Mouse (Mus musculus) urinary bladder, postnatal 25 days (tissue): ENCODE data around the gene Arhgap28.
"Not testable (repeated sequence)": the region's sequence is repeated elsewhere in the genome, so short reads cannot be mapped to it uniquely, and the experiment has no call there.

Experiments used
- DNase-seq: peaks from one replicate; pipeline ENCODE4 v3.0.0; 2022; ENCODE audit warnings: low spot score

Gene Arhgap28

DNA sequence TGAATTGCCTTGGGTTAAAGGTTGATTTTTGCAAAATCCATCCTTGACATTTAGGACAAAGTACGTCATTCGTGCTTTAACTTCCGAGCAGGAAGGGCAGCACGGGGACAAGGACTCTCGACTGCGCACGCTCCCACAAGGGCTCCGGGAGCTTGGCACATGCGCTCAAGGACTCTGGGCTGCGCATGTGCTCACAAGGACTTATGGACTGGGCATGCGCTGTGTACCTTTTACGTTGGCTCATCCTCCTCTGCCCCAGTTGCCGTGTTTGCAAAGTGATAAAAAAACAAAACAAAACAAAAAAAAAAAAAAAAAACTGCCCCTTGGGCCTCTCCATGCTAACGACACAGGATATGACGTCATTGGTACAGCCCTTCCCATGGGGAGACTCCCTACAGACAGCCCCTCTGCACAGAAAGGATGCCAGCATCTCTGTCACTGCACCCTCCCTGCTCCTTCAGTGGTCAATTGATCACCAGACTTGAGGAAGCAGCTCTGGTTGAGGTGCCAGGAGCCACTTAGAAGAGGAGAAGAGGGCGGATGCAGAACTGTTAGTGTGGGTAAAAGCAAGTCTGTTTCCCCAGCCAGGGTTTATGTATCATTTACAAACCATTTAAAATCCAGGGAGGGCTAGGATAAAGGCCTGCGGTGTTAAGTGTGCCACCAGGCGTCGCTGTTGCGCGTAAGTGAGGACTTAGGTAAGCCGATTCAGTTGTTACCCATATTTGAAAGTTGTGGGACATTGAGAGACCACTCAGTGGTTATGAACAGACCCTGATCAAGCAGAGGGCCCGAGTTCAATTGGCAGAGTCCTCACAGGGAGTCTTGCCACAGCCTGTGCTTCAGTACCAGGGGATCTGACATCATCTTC is 134.0 kb downstream of the Arhgap28 start:
- peak; percentile 64 for DNase-seq

DNA sequence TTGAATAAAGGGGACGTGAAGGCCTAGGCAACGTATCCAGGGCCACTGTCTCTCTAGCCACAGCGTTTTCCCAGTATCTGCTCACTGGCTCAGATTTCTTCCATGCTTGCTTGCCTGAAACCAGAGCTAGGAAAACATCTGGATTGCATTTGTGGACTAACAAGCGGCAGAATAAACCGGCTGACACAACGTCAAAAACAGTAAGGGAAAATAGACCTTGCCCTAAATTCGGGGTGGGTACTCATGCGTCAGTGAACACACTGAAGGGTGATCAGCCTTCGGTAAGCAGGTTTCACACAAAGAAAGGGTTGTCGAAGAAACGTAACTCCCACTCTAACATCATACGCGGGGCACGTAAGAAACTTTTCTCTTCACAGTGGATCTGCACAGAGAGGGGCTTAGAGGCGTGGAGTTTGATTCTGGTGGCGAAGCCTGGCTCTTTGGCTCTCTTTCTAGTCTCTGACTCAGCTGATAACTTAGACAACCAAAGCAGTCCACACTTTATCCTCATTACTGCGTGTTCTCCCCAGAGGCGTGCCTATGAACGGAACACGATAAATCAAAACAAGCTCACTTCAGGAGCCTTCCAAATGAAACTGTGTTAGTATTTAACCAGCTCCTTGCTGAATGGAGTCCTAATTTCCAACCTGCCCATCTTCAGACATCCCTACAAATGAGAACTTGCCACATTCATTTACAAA is 137.2 kb downstream of the Arhgap28 start:
- DNase-seq = no peak

DNA sequence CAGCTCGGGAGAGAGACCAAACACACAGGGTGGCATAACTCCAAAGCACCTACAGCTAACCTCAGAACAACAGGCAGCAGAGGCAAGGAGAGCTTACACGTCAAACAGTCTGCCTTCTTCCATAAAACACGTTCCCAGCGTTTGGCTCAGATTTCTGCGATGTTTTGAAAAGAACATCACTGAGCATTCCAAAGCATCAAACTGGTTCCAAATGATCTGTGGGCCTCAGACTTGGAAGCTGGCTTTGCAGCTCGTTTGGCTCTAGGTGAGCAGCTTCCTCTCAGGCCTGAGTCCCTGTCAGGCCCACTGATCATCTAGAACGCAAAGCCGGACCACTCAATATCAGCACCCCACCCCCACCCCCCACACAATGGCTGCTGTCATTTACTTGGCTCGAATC is 137.9 kb downstream of the Arhgap28 start:
- no peak for DNase-seq

DNA sequence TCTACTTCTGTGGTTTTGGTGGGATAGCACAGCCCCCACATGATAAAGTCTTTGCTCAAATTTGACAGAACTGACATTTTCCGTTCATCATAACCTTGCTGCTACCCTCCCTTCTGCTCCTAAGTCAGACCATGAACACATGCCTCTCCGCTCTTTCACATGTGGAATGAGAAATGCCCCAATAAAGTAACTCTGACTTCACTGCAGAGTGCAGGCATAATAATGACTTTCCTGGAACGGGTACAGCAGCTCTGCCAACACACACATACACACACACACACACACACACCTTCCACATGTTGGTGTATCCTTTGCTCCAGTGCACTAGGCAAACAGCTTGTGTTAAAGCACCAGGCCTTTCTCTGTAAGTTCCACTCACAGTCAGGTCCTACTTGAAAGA is 139.0 kb downstream of the Arhgap28 start:
- no peak for DNase-seq

DNA sequence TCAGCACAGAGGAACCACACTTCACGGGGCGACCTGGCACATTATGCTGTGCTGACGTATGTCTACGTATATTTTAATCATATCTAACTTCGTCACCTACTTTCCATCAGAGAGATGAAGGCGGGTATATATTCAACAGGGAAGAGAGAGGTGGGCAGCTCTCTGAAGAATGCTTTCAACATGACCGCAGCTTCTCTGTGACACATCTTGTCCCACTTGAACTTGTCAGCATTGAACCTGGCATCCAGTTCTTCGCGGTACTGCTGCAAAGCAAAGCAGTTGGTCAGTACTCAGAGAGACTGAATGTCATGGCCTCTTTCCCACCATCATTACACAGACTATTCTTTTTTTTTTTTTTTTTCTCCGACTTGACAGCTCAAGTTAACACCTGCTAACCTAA is 139.6 kb downstream of the Arhgap28 start:
- DNase-seq = no peak

DNA sequence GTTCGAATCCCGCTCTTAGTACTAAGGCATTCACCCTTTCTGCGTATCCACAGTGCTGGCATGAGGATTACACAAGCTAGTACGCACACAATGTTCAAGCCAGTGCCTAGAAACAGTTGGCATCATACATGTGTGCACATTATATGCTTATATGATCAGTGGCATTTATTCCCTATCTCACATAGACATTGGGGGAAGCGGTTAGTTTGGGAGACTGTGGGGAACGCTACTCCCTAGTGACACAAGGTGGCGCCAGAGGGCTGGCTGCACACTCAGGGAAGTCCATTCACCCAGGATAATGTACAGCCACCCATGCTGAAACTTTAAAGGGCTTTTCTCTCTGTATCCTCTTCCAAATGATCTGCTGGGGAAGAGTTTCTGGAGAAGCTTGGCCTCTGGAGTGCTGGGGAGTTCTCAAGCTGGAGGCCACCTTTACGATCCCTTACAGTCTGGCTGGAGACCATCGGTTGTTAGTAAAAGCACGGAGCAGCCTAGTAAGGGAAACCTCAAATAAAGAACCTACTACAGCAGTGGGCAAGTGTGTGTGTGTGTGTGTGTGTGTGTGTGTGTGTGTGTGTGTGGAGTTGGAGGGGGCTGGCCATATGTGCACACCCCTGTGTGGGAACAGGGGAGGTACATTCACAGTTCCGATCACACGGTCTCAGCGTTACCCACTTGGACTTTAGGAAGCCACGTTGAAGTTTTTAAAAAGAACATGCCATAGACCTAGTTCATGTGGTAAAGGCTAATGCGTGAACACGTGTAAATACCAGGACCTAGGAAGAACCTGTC is 142.0 kb downstream of the Arhgap28 start:
- DNase-seq = peak; percentile 62

DNA sequence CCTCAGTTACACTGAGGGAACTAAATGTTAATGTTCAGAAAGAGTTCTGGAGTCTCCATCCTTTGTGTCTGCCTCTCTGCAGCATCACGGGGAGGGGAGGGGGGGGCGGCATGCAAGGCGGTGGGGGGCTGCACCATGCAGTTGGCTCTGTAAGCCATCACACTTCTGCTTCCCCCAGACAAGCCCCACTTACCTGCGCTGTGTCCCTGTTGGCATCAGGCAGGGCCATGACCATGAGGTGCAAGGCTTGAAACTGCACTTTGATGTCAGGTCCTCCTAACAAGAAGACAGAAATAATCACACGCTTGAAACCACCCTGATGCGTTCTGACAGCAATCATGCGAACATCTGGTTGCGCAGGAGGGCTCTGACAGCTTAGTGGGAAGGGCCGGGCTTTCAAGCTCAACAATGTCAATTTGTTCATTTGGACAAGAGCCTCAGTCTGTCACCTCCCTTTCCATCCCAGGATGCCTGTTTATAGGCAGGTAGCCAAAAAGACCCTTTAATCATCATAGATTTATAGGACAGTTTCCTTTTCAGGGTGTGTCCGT is 142.8 kb downstream of the Arhgap28 start:
- DNase-seq = no peak

DNA sequence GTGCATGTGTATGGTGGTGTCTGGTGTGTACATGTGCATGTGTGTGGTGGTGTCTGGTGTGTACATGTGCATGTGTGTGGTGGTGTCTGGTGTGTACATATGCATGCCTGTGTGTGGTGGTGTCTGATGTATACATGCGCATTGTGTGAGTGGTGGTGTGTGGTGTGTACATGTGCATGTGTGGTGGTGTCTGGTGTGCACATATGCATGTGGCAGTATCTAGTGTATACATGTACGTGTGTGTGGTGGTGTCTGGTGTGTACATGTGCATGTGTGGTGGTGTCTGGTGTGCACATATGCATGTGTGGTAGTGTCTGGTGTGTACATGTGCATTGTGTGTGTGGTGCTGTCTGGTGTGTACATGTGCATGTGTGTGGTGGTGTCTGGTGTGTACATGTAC is 162.4 kb downstream of the Arhgap28 start:
- DNase-seq = not testable (repeated sequence)

DNA sequence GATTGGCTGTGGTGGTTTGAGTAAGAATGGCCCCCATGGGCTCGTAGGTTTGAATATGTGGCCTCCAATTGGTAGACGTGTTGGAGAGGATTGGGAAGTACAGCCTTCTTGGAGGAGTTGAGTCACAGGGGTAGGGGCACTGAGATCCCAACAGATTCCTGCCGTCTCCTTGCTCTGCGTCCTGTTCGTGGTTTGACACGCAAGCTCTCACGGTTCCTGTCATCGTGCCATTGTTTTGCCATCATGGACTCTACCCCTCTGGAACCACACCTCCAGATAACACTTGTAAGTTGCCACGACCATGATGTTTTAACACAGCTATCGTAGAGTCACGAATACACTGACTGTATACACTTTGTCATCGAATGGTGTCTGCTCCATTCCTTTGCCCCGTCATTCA is 165.0 kb downstream of the Arhgap28 start:
- no peak for DNase-seq

DNA sequence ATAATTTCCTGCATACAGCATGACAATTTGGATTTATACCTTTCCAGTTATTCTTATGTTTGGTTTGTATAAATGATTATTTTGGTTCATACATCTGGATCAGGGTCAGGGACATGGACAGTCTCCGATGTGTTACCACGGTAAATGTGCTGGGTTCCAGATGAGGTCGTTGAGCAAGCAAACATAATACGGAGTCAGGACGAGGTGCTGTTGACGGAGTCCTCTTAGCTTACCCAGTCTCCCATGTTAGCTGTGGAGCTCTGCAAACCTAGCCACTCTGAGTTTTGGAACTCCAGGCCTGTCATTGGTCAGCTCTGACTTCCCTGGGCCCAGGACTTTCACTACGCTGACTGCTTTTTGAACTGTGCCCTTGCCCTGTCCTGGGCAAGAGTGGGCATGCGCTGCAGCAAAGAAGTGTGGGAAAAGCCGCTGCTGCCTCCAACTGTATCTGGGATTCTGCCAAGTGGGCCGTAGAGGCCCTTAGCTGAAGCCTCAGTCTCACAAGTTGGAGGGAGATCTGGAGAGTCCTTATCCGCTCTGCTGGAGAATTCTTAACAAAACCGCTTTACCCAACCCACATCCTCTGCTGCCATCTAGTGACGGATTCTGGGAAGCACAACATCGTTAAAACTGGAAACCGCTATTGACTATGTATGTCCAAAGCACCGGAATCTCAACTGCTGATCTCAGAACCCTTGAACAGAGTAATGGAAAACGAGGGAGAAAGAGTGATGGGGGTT is 166.4 kb downstream of the Arhgap28 start:
- peak; percentile 56 for DNase-seq

DNA sequence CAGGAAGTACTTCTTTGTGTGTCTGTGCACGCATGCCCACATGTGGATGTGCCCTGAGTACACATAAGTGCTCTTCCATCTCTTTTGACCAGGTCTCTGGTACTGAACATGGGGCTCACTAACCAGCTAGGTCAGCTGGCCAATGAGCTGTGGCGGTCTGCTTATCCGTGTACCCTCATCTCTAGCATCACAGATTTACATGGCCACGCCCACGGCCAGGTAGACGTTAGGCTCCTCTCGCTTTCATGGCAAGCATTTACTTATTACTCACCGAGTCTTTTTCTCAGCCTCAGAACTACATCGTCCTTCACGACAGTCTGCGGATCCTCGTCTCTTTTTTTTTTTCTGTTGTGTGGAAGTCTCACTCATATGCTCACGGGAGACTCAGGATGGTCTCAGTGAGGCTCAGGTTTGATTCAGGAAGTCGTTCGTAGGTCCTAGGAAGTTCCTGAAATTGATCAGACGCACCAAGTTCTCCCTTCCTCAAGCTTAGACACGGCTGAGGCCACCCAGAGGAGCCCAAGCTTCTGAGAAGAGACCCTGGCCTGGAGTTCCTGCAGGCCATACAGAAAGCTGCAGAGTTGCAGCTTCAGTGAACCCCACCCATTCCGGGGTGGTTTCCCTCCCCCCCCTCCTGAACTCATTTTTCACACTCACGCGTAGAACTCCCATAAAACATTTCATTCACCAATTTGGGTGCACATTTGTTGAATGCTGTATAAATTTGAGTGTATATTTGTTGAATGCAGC is 167.6 kb downstream of the Arhgap28 start:
- DNase-seq = no peak

DNA sequence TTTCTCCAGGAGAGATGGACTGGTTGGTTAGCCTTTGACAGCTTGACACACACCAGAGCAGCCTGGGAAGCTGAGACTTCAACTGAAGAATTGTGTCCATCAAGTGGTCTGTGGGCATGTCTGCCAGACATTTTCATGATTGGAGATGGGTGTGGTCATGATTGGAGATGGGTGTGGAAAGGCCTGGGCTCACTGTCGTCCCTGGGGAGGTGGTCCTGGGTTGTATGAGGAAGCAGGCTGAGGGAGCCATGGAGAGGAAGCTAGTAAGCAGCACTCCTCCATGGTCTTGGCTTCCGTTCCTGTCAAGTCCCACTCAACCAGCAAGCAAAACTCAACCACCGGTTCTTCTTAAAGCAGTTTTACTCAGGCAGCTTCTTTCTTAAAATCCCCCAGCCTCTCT is 176.5 kb downstream of the Arhgap28 start:
- no peak for DNase-seq

DNA sequence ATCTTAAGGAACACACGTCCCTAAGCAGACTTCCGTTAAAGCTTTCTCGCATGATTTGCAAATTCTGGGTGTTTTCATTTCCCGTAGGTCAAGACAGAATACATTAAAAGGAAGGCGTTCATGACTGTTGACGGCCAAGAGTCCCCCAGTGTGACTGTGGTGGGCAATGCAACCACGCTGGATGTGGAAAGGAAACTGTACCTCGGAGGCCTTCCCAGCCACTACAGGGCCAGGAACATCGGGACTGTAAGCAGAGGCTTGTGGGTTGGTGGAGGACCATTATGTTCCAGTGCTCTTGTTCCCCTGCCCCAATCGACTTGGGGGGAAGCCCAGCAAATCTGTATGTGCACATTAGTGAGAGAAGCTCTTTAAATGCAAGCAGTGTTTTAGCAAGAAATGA is 187.0 kb downstream of the Arhgap28 start:
- no peak for DNase-seq

DNA sequence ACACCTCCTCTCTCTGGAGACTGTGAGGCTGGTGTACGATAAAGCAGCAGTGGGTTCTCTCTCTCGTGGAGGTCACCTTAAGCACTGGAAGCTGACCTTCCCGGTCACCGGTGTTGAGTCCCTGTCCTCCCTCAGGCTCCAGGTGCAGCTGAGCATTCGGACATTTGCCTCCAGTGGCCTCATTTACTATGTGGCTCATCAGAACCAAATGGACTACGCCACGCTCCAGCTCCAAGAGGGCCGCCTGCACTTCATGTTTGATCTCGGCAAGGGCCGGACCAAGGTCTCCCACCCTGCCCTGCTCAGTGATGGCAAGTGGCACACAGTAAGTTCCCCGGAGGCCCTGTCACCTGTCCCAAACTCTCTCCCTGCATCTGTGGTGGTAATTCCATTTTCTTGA is 188.2 kb downstream of the Arhgap28 start:
- DNase-seq = no peak

DNA sequence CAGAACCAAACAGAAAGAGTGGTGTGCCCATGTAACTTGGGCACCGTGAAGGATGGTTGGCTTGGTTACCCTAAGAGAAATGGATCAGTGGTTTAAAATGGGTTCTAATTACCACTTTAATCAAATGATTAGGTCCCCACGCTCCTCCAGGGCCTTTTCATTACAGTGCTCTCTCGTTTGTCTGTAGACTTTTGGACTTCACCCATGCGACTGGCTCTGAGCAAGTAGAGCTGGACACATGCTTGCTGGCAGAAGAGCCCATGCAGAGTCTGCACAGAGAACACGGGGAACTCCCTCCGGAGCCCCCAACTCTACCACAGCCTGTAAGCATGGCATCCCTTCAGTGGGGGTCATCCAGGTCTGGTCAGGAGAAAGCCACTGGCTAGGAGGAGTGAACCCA is 190.3 kb downstream of the Arhgap28 start:
- no peak for DNase-seq

DNA sequence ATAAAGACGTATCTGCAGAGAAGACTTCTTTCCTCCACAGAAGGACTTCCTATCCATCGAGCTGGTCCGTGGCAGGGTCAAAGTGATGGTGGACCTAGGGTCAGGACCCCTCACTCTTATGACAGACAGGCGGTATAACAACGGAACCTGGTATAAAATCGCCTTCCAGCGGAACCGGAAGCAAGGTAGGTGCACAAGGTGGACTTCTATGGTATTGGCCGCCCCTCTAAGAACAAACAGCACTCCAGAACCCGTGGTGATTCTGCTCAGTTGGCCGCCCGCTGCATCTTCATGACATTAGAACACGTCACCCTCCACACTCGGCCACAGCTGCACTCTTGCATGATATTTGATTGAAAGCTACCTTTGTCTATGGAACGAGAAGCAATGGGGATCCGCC is 194.7 kb downstream of the Arhgap28 start:
- no peak for DNase-seq
